Mouse (Mus musculus) spleen, adult 12 weeks (tissue): Measurements from ENCODE around the gene Hpse.

Experiments
- DNase-seq: peaks from one replicate; pipeline ENCODE4 v3.0.0; 2022; ENCODE audit warnings: low spot score

The Hpse gene

GRCm38 (mm10) chr5:100719235-100720088, at the start of gene Hpse:
Hpse (minus strand) TSS chr5:100719716.
- DNase-seq: no peak

GRCm38 (mm10) chr5:100766026-100766425, 46.5 kb upstream of the Hpse start:
- no peak for DNase-seq

GRCm38 (mm10) chr5:100761736-100762135, 42.2 kb upstream of the Hpse start:
- no peak for DNase-seq

- no peak for DNase-seq
Observed at GRCm38 (mm10) chr5:100760049-100760663, 40.6 kb upstream of the Hpse start.

- no peak for DNase-seq
Observed at GRCm38 (mm10) chr5:100758121-100758520, 38.6 kb upstream of the Hpse start.

- no peak for DNase-seq
Observed at GRCm38 (mm10) chr5:100753407-100753806, 33.9 kb upstream of the Hpse start.

GRCm38 (mm10) chr5:100751655-100752054, 32.1 kb upstream of the Hpse start:
- DNase-seq: no peak

- peak; percentile 4 for DNase-seq
Observed at GRCm38 (mm10) chr5:100750617-100751255, 31.2 kb upstream of the Hpse start.

GRCm38 (mm10) chr5:100738802-100739201, 19.3 kb upstream of the Hpse start:
- no peak for DNase-seq

- DNase-seq: no peak
Observed at GRCm38 (mm10) chr5:100736919-100737318, 17.4 kb upstream of the Hpse start.

GRCm38 (mm10) chr5:100734535-100734934, 15.0 kb upstream of the Hpse start:
- DNase-seq: no peak

- no peak for DNase-seq
Observed at GRCm38 (mm10) chr5:100728757-100729156, 9.2 kb upstream of the Hpse start.

GRCm38 (mm10) chr5:100726001-100726400, 6.5 kb upstream of the Hpse start:
- no peak for DNase-seq

- no peak for DNase-seq
Observed at GRCm38 (mm10) chr5:100716762-100717161, 2.8 kb downstream of the Hpse start.

- DNase-seq: no peak
Observed at GRCm38 (mm10) chr5:100711219-100711618, 8.3 kb downstream of the Hpse start.

- DNase-seq: no peak
Observed at GRCm38 (mm10) chr5:100710012-100710411, 9.5 kb downstream of the Hpse start.

- DNase-seq: no peak
Observed at GRCm38 (mm10) chr5:100709035-100709434, 10.5 kb downstream of the Hpse start.

GRCm38 (mm10) chr5:100706675-100707074, 12.8 kb downstream of the Hpse start:
- DNase-seq: no peak

- DNase-seq: no peak
Observed at GRCm38 (mm10) chr5:100704272-100704671, 15.2 kb downstream of the Hpse start.

- DNase-seq: no peak
Observed at GRCm38 (mm10) chr5:100702325-100702724, 17.2 kb downstream of the Hpse start.

- no peak for DNase-seq
Observed at GRCm38 (mm10) chr5:100700861-100701620, 18.5 kb downstream of the Hpse start.

GRCm38 (mm10) chr5:100697886-100698285, 21.6 kb downstream of the Hpse start:
- no peak for DNase-seq
